Mouse (Mus musculus) liver, embryonic 14.5 days (tissue): ENCODE results near the gene Adgrl3. TPM values are rescaled to one million over a fixed set of nuclear protein-coding genes. Genes with fewer than 3 reads are reported as not detected.

Experiments used
- ATAC-seq: fragments of 200-750 bp; cut with Nextera tagmentation; 2 replicates; pipeline ENCODE4 v1.8.0; 2017; ENCODE audit warnings: moderate number of reproducible peaks, mild to moderate bottlenecking, moderate library complexity; ENCODE audit not compliant: insufficient read depth
- DNase-seq, 3 experiments: peaks; one replicate each; pipeline ENCODE4 v3.0.0-alpha.2; 2012 to 2013; ENCODE audit warnings: low read depth in 3 of 3, low spot score in 3 of 3
- H3K27ac ChIP-seq: fragments of 300-500 bp; sonication (generic); 2 replicates; pipeline ENCODE4 v1.5.1; 2014; ENCODE audit warnings: moderate library complexity, mild to moderate bottlenecking, control low read depth, inconsistent platforms
- H3K27me3 ChIP-seq: fragments of 300-500 bp; sonication (generic); 2 replicates; pipeline ENCODE4 v1.6.1; 2014; ENCODE audit warnings: mild to moderate bottlenecking, low read length, moderate library complexity; ENCODE audit not compliant: control insufficient read depth, insufficient read depth
- H3K36me3 ChIP-seq: fragments of 300-500 bp; sonication (generic); replicated peaks from 2 replicates; pipeline ENCODE4 v1.6.1; 2014; ENCODE audit warnings: low read depth; ENCODE audit not compliant: control insufficient read depth, insufficient read depth
- H3K4me1 ChIP-seq, 2 experiments: fragments of 200-500 bp in 1 of 2; fragments of 300-500 bp in 1 of 2; sonication (generic) in 1 of 2; replicated peaks; 2 replicates each; pipeline ENCODE4 v1.6.1; 2012 to 2014; ENCODE audit warnings: antibody characterized with exemption in 1 of 2, inconsistent platforms in 1 of 2, low read length in 1 of 2; ENCODE audit not compliant: control insufficient read depth in 2 of 2, insufficient read depth in 2 of 2
- H3K4me2 ChIP-seq: fragments of 300-500 bp; sonication (generic); 2 replicates; pipeline ENCODE4 v1.6.1; 2014; ENCODE audit warnings: low read depth, mild to moderate bottlenecking, control low read depth, moderate library complexity
- H3K4me3 ChIP-seq, 2 experiments: fragments of 200-500 bp in 1 of 2; fragments of 300-500 bp in 1 of 2; sonication (generic) in 1 of 2; 2 replicates each; pipeline ENCODE4 v1.5.1; 2012 to 2014; ENCODE audit warnings: low read depth in 2 of 2, low read length in 2 of 2, mild to moderate bottlenecking in 2 of 2, control low read depth in 1 of 2, inconsistent platforms in 1 of 2, moderate library complexity in 1 of 2; ENCODE audit not compliant: insufficient read depth in 1 of 2
- H3K9ac ChIP-seq: fragments of 300-500 bp; sonication (generic); replicated peaks from 2 replicates; pipeline ENCODE4 v1.6.1; 2014; ENCODE audit warnings: mild to moderate bottlenecking, control low read depth, moderate library complexity
- H3K9me3 ChIP-seq: fragments of 300-500 bp; sonication (generic); 2 replicates; pipeline ENCODE4 v1.6.1; 2016; ENCODE audit warnings: low read length, mixed read lengths; ENCODE audit not compliant: control insufficient read depth
- CTCF ChIP-seq: IDR thresholded peaks from 2 replicates; pipeline ENCODE4 v1.5.1; 2016; ENCODE audit warnings: antibody characterized with exemption, low read depth, control low read depth
- EP300 ChIP-seq: IDR thresholded peaks from 2 replicates; pipeline ENCODE4 v1.6.1; 2016; ENCODE audit warnings: antibody characterized with exemption, low read depth
- WGBS: fragments of 180-500 bp; shearing (Covaris S2); extraction: QIAGEN DNeasy Blood & Tissue Kit; methylation state at CpG from one replicate; pipeline ENCODE4 v1.1.7; 2014; ENCODE audit not compliant: insufficient replicate concordance; 5-methylcytosine and 5-hydroxymethylcytosine counted together
- polyA plus RNA-seq, 2 experiments: library from polyadenylated mRNA; depleted of rRNA in 1 of 2; stranded (reverse) in 1 of 2; unstranded in 1 of 2; fragments of >200 nt; fragmentation: Nextera tagmentation in 1 of 2; extraction: Ambion mirVana in 1 of 2; gene quantifications; 2 replicates each; pipeline versions ENCODE4 v1.2.1 to v1.2.3; 2012 to 2014

Gene Adgrl3
- polyA plus RNA-seq, 2 experiments, result 0.61 to 0.63 TPM

- Histone ChIP-seq H3K36me3 (no peaks in the 10 kb centered on the region), H3K27ac (no peak overlapping the region), H3K27me3 (no peaks in the 10 kb centered on the region), H3K9me3 (no peaks in the 10 kb centered on the region), H3K9ac (no peak overlapping the region), H3K4me2 (no peak overlapping the region), H3K4me1 (no peaks in the 10 kb centered on the region), H3K4me3 (no peak overlapping the region)
- TF ChIP-seq EP300 (no peak), CTCF (no peak)
- 61% methylated on average over 7 of the region's 7 CpGs for WGBS
- ATAC-seq (no peak), DNase-seq (no peak)
Observed at GRCm38 (mm10) chr5:81757093-81757725, 737.3 kb downstream of the Adgrl3 start.

GRCm38 (mm10) chr5:81776234-81776633 lies 756.3 kb downstream of the Adgrl3 start:
- Histone ChIP-seq H3K4me1 (no peaks in the 10 kb centered on the region), H3K27ac (no peak overlapping the region), H3K9me3 (no peaks in the 10 kb centered on the region), H3K36me3 (no peaks in the 10 kb centered on the region), H3K4me3 (no peak overlapping the region), H3K9ac (no peak overlapping the region), H3K27me3 (no peaks in the 10 kb centered on the region), H3K4me2 (no peak overlapping the region)
- no peak for TF ChIP-seq EP300
- TF ChIP-seq CTCF, result no peak
- ATAC-seq (no peak), DNase-seq (no peak)
- 75% methylated on average over 5 of the region's 5 CpGs for WGBS

DNA sequence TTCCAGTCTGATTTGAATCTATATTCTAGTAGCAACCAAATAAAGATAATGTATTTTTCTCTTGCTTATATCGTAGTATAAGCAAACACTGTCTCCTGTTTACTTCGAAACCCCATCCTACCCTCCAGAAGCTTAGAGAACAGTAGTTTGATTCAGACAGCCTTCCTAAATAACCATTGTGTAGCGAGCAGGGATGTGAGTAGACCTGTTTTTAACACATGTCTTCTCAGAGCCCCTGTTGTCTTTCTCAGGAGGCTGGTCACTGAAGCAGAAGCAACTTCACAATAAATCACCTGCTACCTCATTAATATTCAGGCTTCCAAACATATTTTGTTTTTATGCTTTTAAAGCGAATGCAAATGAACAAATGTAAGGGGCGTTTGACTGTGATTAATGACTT lies 756.8 kb downstream of the Adgrl3 start:
- no peak overlapping the region for H3K27ac ChIP-seq
- H3K9ac ChIP-seq, result no peak overlapping the region
- no peak overlapping the region for H3K4me2 ChIP-seq
- DNase-seq (no peak), ATAC-seq (no peak)
- H3K36me3 ChIP-seq, result no peaks in the 10 kb centered on the region
- no peak overlapping the region for H3K4me3 ChIP-seq
- no peak for TF ChIP-seq CTCF
- no peak for TF ChIP-seq EP300
- no peaks in the 10 kb centered on the region for H3K4me1 ChIP-seq
- WGBS, result 59% methylated on average over 5 of the region's 5 CpGs
- no peaks in the 10 kb centered on the region for H3K9me3 ChIP-seq
- no peaks in the 10 kb centered on the region for H3K27me3 ChIP-seq

- H3K36me3 ChIP-seq, result no peaks in the 10 kb centered on the region
- H3K9ac ChIP-seq, result no peak overlapping the region
- no peaks in the 10 kb centered on the region for H3K27me3 ChIP-seq
- H3K4me3 ChIP-seq, result no peak overlapping the region
- no peak for ATAC-seq
- 69% methylated on average over 8 of the region's 8 CpGs for WGBS
- DNase-seq, result no peak
- H3K27ac ChIP-seq, result no peak overlapping the region
- no peak for TF ChIP-seq EP300
- TF ChIP-seq CTCF, result no peak
- H3K9me3 ChIP-seq, result no peaks in the 10 kb centered on the region
- H3K4me1 ChIP-seq, result no peaks in the 10 kb centered on the region
- H3K4me2 ChIP-seq, result no peak overlapping the region
Observed at GRCm38 (mm10) chr5:81784770-81785169, 764.8 kb downstream of the Adgrl3 start.

DNA sequence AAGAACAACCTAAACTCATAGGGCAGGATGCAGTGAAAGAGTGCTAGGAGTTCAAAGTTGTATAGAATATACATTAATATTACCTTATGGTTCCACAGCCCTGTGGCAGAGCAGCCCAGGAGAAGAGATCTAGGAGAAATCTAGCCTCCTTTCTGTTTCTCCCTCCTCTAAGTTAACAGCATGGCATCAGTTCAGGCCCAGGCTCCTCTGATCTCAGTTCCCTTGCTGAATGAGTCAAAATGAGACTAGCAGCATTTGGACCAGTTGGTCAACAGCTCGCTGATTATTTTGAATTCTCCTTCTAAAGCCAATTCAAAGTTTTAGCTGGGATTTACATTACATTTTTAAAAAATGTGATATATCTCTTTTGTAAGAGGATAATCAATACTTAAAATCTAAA lies 770.8 kb downstream of the Adgrl3 start:
- Histone ChIP-seq H3K36me3 (no peaks in the 10 kb centered on the region), H3K4me2 (no peak overlapping the region), H3K27me3 (no peaks in the 10 kb centered on the region), H3K27ac (no peak overlapping the region), H3K9me3 (no peaks in the 10 kb centered on the region), H3K4me1 (no peaks in the 10 kb centered on the region), H3K4me3 (no peak overlapping the region), H3K9ac (no peak overlapping the region)
- TF ChIP-seq EP300 (no peak), CTCF (no peak)
- ATAC-seq, result no peak
- DNase-seq, result no peak
- WGBS, result 59% methylated on average over 1 of the region's 1 CpGs
